Mouse (Mus musculus): ENCODE measurements at regions not wholly inside any gene's neighbourhood (a gene's known extent, or its start where the extent isn't known, plus 50 kb on each side); places are given as distances from the start of the nearest gene placed in this dataset.

GRCm38 (mm10) chr13:16100253-16100652 lies 88.6 kb downstream of the Inhba start:
- no peak for DNase-seq (ENCODE audit: low read depth)

- no peak for DNase-seq (ENCODE audit: low read depth)
These were observed 103.2 kb downstream of the Inhba start for GRCm38 (mm10) chr13:16114837-16115236.

DNA sequence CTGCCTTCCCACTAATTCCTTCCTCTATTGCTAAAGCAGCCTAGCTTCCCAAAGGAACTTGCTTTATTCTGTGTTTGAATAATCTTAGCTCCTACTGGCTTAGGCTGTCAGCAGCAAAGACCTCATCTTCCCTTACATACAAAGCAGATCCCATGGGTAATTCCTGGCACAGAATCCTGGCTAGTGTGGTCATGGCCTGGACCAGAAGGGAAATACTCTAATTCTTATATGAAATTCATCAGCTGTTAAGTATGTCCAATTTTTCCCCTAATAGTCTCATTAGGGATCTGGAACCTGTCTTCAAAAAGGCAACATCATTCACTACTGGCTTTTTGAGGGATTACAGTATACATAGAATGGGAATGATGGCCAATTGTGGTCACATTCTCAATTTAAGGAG lies 135.0 kb downstream of the Inhba start:
- no peak for DNase-seq (ENCODE audit: low read depth)

- DNase-seq (ENCODE audit: low read depth) = no peak
These were observed 143.3 kb downstream of the Inhba start for GRCm38 (mm10) chr13:16154926-16155325.

GRCm38 (mm10) chr13:16165204-16165894 lies 153.7 kb downstream of the Inhba start:
- no peak for DNase-seq (ENCODE audit: low read depth)

GRCm38 (mm10) chr13:16196692-16197091 lies 185.0 kb downstream of the Inhba start:
- no peak for DNase-seq (ENCODE audit: low read depth)

GRCm38 (mm10) chr13:16200046-16200445 lies 188.4 kb downstream of the Inhba start:
- DNase-seq (ENCODE audit: low read depth) = no peak

- no peak for DNase-seq (ENCODE audit: low read depth)
These were observed 191.5 kb downstream of the Inhba start for GRCm38 (mm10) chr13:16203147-16203546.

DNA sequence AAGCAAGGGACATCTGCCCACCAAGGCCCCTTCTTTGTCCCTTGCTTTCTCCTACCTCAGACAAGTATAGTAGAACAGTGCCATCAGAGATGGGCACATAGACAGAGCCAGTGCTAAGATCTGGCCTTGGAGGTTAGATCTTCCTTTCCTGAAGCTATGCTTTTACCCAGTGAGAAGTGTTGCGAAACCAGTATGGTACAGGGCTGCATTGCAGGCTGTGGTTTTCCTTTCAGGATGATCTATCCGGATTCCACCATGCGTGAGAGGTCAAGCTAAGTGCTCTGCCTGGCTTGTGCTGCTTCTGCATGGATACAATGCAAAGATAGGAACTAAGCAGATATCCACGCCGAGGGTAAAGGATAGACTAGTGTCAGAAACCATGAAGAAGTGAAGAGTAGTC lies 192.4 kb downstream of the Inhba start:
- no peak for DNase-seq (ENCODE audit: low read depth)

GRCm38 (mm10) chr13:16211482-16211881 lies 199.8 kb downstream of the Inhba start:
- DNase-seq (ENCODE audit: low read depth) = no peak

GRCm38 (mm10) chr13:16219877-16220276 lies 208.2 kb downstream of the Inhba start:
- no peak for DNase-seq (ENCODE audit: low read depth)

- DNase-seq (ENCODE audit: low read depth) = no peak
These were observed 211.4 kb downstream of the Inhba start for GRCm38 (mm10) chr13:16222942-16223600.

- no peak for DNase-seq (ENCODE audit: low read depth)
These were observed 249.5 kb downstream of the Inhba start for GRCm38 (mm10) chr13:16261145-16261544.

- DNase-seq (ENCODE audit: low read depth) = no peak
These were observed 268.3 kb downstream of the Inhba start for GRCm38 (mm10) chr13:16279974-16280373.

GRCm38 (mm10) chr13:16280742-16281141 lies 269.1 kb downstream of the Inhba start:
- DNase-seq (ENCODE audit: low read depth) = no peak

- no peak for DNase-seq (ENCODE audit: low read depth)
These were observed 270.1 kb downstream of the Inhba start for GRCm38 (mm10) chr13:16281777-16282176.

GRCm38 (mm10) chr13:16282230-16282629 lies 270.6 kb downstream of the Inhba start:
- DNase-seq (ENCODE audit: low read depth) = no peak

- DNase-seq (ENCODE audit: low read depth) = no peak
These were observed 271.7 kb downstream of the Inhba start for GRCm38 (mm10) chr13:16283336-16283735.

GRCm38 (mm10) chr13:16289633-16290032 lies 278.0 kb downstream of the Inhba start:
- no peak for DNase-seq (ENCODE audit: low read depth)

DNA sequence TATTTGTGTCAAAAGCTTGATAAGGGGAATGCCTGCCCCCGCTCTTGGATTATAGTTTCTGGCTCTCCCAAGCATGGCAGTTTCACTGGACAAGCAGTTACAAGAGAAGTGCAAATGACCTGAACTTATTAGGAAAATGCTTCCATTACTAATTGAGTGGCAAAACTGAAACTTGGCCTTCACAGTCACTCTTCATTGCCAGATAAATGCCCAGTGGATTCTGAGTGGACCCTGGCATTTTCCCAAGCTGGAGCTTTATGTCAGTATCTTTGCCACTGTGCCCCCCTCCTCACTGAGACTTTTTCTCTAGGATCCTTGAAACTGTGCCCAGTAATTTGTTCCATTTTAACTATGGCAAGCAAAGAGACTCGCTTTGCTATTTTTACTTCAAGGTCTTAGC lies 279.1 kb downstream of the Inhba start:
- DNase-seq (ENCODE audit: low read depth) = no peak

GRCm38 (mm10) chr13:16291661-16292291 lies 280.1 kb downstream of the Inhba start:
- no peak for DNase-seq (ENCODE audit: low read depth)

DNA sequence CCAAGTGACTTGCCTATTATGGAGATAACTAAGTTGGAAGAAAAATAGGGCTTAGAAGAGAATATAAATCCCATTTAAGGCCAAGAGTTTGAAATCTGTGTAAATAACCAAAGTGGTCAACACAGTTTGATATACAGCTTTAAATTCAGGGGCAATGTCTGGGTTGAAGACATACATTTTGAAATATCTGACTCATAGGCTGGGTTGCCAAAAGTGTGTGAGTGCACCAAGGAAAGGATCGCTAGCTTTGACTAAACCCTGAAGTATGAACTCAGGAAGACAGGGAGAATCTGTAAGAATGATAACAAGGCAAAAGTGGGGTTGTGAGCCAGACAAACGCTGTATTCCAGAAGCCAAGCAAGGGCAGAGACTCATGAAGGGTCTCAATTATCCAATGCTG lies 288.1 kb downstream of the Inhba start:
- no peak for DNase-seq (ENCODE audit: low read depth)

DNA sequence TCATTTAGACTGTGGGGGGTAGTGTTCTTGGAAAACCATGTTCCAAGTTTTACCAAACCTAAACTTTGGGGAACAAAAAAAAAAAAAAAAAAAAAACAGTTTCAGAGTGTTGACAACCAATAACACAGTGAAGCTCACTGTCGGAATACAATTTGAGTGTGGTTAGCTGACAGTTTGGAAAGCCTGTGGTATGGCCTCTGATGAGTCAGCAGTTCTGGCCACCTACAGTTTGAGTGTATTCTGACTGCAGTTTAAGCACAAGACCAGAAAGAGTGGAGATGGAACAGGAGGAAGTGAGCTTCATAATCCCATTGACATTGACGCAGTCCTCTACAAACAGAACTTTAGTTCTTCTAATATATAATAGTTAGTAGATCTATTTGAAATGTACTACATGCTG lies 303.0 kb downstream of the Inhba start:
- DNase-seq (ENCODE audit: low read depth) = no peak
